Mouse (Mus musculus): ENCODE results near the gene AL731706.1.

DNA sequence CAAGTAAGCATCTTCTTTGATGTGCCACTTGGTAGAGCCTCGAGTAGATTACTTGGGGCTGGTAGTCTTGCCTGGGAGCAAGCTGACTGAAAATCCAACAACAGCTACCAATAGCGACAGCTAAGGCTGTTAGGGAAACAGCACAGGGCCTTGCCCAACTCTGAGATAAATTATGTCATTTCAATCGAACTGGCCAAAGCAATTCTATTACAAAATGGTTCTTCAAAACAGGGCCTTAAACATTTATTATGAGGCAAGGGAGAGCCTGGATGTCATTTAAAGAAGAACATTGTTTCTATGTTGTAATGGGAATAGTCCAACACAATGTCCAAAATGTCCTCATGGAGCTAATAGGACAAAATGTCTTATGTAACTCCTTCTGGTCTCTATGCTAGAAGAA, 40.8 kb downstream of the AL731706.1 start:
- TF ChIP-seq CTCF (IDR thresholded peaks at IDR 0.05; ENCODE audit: extremely low read depth, insufficient read depth, insufficient read length, insufficient replicate concordance) (no peak), POLR2A (IDR thresholded peaks at IDR 0.05; ENCODE audit: low read depth, low read length) (no peak)
